Mouse (Mus musculus) MEL-GATA-1-ER (cell line): ENCODE measurements around the gene Tia1.

ENCODE experiments used
- DNase-seq: peaks from one replicate; pipeline ENCODE4 v3.0.0-alpha.2; 2012; ENCODE audit warnings: low read depth; ENCODE audit errors: extremely low read depth

Gene Tia1

GRCm38 (mm10) chr6:86480189-86480831 is 76.3 kb downstream of the Tia1 start:
- DNase-seq: no peak

- DNase-seq: no peak
Measured at GRCm38 (mm10) chr6:86481871-86482270, 77.9 kb downstream of the Tia1 start.
